Mouse (Mus musculus): Measurements from ENCODE around the gene 2510009E07Rik. TPM values are rescaled to one million over a fixed set of nuclear protein-coding genes. Genes with fewer than 3 reads are reported as not detected.

The 2510009E07Rik gene
- total and polyA plus RNA-seq, 3 experiments, result not detected

- TF ChIP-seq ZKSCAN1 (IDR thresholded peaks at IDR 0.05; ENCODE audit: borderline replicate concordance, low read depth, low read length) (no peak), CTCF (conservative IDR thresholded peaks at IDR 0.05 in 1 of 2, IDR thresholded peaks at IDR 0.05 in 1 of 2; ENCODE audit: low read depth in 2 of 2, low read length in 2 of 2) (peak; percentile 77 to 97), POLR2AphosphoS2 (IDR thresholded peaks at IDR 0.05; ENCODE audit: low read depth, low read length) (no peak), MAFK (IDR thresholded peaks at IDR 0.05; ENCODE audit: insufficient replicate concordance, low read length) (no peak), KAT2A (IDR thresholded peaks at IDR 0.05; ENCODE audit: insufficient replicate concordance, low read length) (no peak), IRF4 (IDR thresholded peaks at IDR 0.05; ENCODE audit: low read depth, low read length) (peak; percentile 55), JUND (conservative IDR thresholded peaks at IDR 0.05; ENCODE audit: low read depth, low read length) (no peak), JUN (IDR thresholded peaks at IDR 0.05; ENCODE audit: insufficient read depth, low read depth, low read length) (no peak; the same call in 1 of the 2 replicates), RAD21 (IDR thresholded peaks at IDR 0.05; ENCODE audit: low read depth, low read length) (peak; percentile 92), MEF2A (IDR thresholded peaks at IDR 0.05; ENCODE audit: borderline replicate concordance, low read depth, low read length) (no peak), CHD2 (IDR thresholded peaks at IDR 0.05; ENCODE audit: low read length) (no peak; the same call in 1 of the 2 replicates), EP300 (IDR thresholded peaks at IDR 0.05; ENCODE audit: low read length) (no peak), ZMIZ1 (IDR thresholded peaks at IDR 0.05; ENCODE audit: low read depth, low read length) (no peak), PAX5 (IDR thresholded peaks at IDR 0.05; ENCODE audit: low read length) (no peak), SMC3 (IDR thresholded peaks at IDR 0.05; ENCODE audit: low read depth, low read length) (peak; percentile 98), ETS1 (conservative IDR thresholded peaks at IDR 0.05; ENCODE audit: low read depth, low read length) (no peak), BHLHE40 (IDR thresholded peaks at IDR 0.05; ENCODE audit: low read depth, low read length) (no peak)
These were observed 33.5 kb upstream of the 2510009E07Rik start (continued) for GRCm38 (mm10) chr16:21727897-21728364.

- in situ Hi-C loops (cut with MboI; ENCODE audit: low pct_ligation_motif_present, low pct_unique_long_range_greater_than_20kb, low sequenced_read_pairs) (no loop called here), dilution Hi-C loops (cut with MboI; ENCODE audit: extremely low pct_ligation_motif_present, extremely low pct_unique_long_range_greater_than_20kb, low sequenced_read_pairs) (no loop called here)
- Histone ChIP-seq H3K4me1 (ENCODE audit: control insufficient read depth in 1 of 2, insufficient read depth in 2 of 2) (peaks cover 3 to 13% of the 10 kb centered on the region in 2 experiments; a peak in 2 of 4 replicates), H3K79me2 (replicated peaks; ENCODE audit: control insufficient read depth, extremely low read depth, insufficient read depth, poor library complexity, severe bottlenecking) (no peaks in the 10 kb centered on the region), H3K27me3 (replicated peaks) (no peaks in the 10 kb centered on the region), H3K27ac (ENCODE audit: insufficient read depth, low read depth) (no peak overlapping the region), H3K9ac (ENCODE audit: insufficient read depth, low read depth) (no peak overlapping the region), H3K4me2 (ENCODE audit: insufficient read depth, low read depth, poor library complexity, severe bottlenecking) (no peak overlapping the region), H3K9me3 (replicated peaks; ENCODE audit: low read length) (peaks cover 3% of the 10 kb centered on the region), H3K36me3 (replicated peaks in 1 of 2; ENCODE audit: control insufficient read depth in 1 of 2, insufficient read depth in 1 of 2, low read length in 1 of 2) (no peaks in the 10 kb centered on the region), H3K4me3 (replicated peaks in 1 of 3; ENCODE audit: low read depth in 2 of 3, low read length in 2 of 3, poor library complexity in 1 of 3) (no peak overlapping the region)
- DNase-seq (ENCODE audit: extremely low read depth), result no peak
- no peak for TF ChIP-seq NELFE (IDR thresholded peaks at IDR 0.05; ENCODE audit: low read depth, low read length)
- no peak for TF ChIP-seq RCOR1 (conservative IDR thresholded peaks at IDR 0.05; ENCODE audit: low read depth, low read length)
- no peak for TF ChIP-seq PAX5 (IDR thresholded peaks at IDR 0.05; ENCODE audit: low read length)
- TF ChIP-seq CHD1 (IDR thresholded peaks at IDR 0.05; ENCODE audit: low read depth, low read length), result no peak
These were observed 33.0 kb upstream of the 2510009E07Rik start for GRCm38 (mm10) chr16:21727421-21727820.
